Mouse (Mus musculus) lung, postnatal 0 days (tissue): Measurements from ENCODE around the gene Pde10a.

Experiments used
- CTCF ChIP-seq: IDR thresholded peaks from 2 replicates; pipeline ENCODE4 v1.5.1; 2016; ENCODE audit warnings: antibody characterized with exemption, mild to moderate bottlenecking
- EP300 ChIP-seq: IDR thresholded peaks from 2 replicates; pipeline ENCODE4 v1.6.1; 2016; ENCODE audit warnings: antibody characterized with exemption, mild to moderate bottlenecking, control low read depth

GRCm38 (mm10) chr17:8802889-8803799 lies 278.0 kb downstream of the Pde10a start:
- TF ChIP-seq CTCF (no peak), EP300 (no peak)
